Mouse (Mus musculus) kidney, adult 2 months (tissue): ENCODE data around the gene Vps45.

Source experiments
- CTCF ChIP-seq: fragments of 200-500 bp; conservative IDR thresholded peaks from 2 replicates; pipeline ENCODE4 v1.5.1; 2011; ENCODE audit warnings: low read depth, mild to moderate bottlenecking, control low read depth, low read length, moderate library complexity, mixed read lengths; ENCODE audit not compliant: insufficient read depth, insufficient read length
- POLR2A ChIP-seq: fragments of 200-500 bp; IDR thresholded peaks from one replicate; pipeline ENCODE4 v1.6.1; 2011; ENCODE audit warnings: low read depth, low read length, control low read depth

DNA sequence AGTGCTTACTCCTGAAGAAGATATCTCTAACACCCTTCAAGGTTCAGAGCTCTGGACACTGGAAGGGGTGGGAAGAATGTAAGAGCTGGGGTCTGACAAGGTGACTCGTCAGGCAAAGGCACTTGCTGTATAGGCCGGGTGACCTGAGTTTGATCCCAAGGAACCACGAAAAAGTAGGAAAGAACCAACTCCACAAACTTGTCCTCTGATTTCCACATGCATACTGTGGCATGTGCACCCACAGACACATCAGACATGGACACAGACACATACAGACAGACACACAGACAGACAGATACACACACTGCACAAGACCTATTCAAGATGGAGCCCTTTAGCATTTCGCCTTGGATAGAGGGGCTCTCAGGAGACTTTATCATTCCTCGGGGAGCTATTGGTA, 20.1 kb downstream of the Vps45 start:
- TF ChIP-seq POLR2A (no peak), CTCF (no peak)
